Mouse (Mus musculus) bone marrow, adult 2 months (tissue): ENCODE measurements at regions not wholly inside any gene's neighbourhood (a gene's known extent, or its start where the extent isn't known, plus 50 kb on each side); places are given as distances from the start of the nearest gene placed in this dataset.

Experiments
- H3K27ac ChIP-seq: fragments of 200-500 bp; 2 replicates; pipeline ENCODE4 v1.5.1; 2012; ENCODE audit warnings: low read depth, mild to moderate bottlenecking, control low read depth, inconsistent platforms, low read length; ENCODE audit not compliant: control insufficient read depth, poor library complexity, insufficient read depth
- H3K4me1 ChIP-seq: fragments of 200-500 bp; 2 replicates; pipeline ENCODE4 v1.6.1; 2011; ENCODE audit warnings: low read length; ENCODE audit not compliant: control insufficient read depth, insufficient read depth
- H3K4me3 ChIP-seq: fragments of 200-500 bp; replicated peaks from 2 replicates; pipeline ENCODE3; 2011; ENCODE audit warnings: mild to moderate bottlenecking, low read depth, low read length, control low read depth; ENCODE audit not compliant: control insufficient read depth
- CTCF ChIP-seq: fragments of 200-500 bp; IDR thresholded peaks from 2 replicates; pipeline ENCODE4 v1.5.1; 2011; ENCODE audit warnings: low read length, control low read depth; ENCODE audit not compliant: control insufficient read depth, insufficient read depth
- POLR2A ChIP-seq: fragments of 200-500 bp; IDR thresholded peaks from 2 replicates; pipeline ENCODE4 v1.6.1; 2011; ENCODE audit warnings: low read depth, mild to moderate bottlenecking, control low read depth, low read length, borderline replicate concordance; ENCODE audit not compliant: control insufficient read depth
- WGBS: fragments of 180-500 bp; shearing (Covaris S2); methylation state at CpG from one replicate; pipeline ENCODE4 v1.1.7; 2018; 5-methylcytosine and 5-hydroxymethylcytosine counted together

DNA sequence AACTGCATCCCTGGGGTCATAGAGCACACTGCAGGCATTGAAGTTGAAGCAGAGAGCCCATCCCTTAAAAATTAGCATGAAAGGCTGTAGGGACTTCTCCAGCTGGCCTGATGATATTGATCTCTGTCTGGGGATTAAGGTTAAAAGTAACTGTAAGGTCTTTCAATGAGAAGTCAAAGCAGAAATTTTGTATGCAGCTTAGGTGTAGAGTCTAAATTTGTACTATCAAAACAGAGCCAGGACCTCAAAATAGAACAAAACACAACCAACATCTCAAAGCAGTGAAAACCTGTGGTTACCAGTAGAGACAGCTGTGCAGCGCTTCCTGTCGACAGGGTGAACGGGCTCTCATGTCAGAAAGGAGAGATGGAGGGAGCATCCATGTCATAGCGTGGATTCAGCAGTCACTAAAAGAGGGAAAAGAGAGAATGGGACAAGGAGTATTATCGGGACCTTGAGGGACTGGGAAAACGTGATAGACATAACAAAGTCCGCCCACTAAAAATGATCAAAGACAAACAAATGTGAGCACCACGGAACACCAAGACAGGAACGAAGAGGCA lies 57.5 kb upstream of the Dap start:
- no peak overlapping the region for H3K4me3 ChIP-seq
- no peak overlapping the region for H3K27ac ChIP-seq
- TF ChIP-seq CTCF = no peak
- no peak for TF ChIP-seq POLR2A
- H3K4me1 ChIP-seq = no peaks in the 10 kb centered on the region
- 44% methylated on average over 9 of the region's 9 CpGs for WGBS

DNA sequence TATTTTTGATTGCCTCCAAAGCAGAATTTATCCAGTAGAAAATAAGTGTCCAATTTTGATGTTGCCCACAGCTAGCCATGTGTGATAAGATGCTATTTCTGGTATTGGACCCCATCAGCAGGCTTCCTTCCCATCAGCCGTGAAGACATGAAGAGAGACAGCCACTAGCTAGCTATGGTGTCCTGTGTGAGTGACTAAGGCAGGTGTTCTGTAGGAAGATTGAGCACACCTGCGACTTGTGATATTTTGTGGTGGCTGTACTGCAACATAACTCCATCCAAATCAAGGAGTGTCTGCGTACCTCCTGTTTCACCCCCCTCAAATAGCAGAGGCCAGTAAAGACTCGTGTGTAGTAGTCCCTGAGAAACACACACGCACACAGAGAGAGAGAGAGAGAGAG lies 56.6 kb upstream of the Dap start:
- TF ChIP-seq CTCF (no peak), POLR2A (no peak)
- H3K27ac ChIP-seq = no peak overlapping the region
- H3K4me1 ChIP-seq = no peaks in the 10 kb centered on the region
- 72% methylated on average over 5 of the region's 5 CpGs for whole genome bisulfite sequencing
- H3K4me3 ChIP-seq = no peak overlapping the region

DNA sequence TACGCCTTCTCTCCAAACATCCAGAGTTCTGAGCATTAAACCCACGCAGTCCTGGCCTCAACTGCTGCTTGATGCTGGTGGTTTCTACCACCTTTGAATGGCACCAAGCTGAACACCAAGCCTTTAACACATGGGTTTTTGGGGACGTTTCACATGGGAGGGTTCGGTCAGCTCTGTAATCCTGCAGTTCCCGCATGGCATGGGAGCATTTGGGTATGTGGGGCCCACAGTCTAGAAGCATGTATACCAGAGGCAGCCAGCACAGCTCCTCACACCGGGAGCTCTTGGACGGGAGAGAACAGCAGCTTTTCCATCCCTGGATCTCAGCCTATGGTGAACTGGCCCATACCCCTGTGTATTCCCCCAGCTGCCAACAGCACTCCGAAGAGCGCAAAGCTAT lies 55.9 kb upstream of the Dap start:
- no peaks in the 10 kb centered on the region for H3K4me1 ChIP-seq
- H3K27ac ChIP-seq = no peak overlapping the region
- H3K4me3 ChIP-seq = no peak overlapping the region
- TF ChIP-seq POLR2A (no peak), CTCF (no peak)
- 87% methylated on average over 9 of the region's 9 CpGs for WGBS

DNA sequence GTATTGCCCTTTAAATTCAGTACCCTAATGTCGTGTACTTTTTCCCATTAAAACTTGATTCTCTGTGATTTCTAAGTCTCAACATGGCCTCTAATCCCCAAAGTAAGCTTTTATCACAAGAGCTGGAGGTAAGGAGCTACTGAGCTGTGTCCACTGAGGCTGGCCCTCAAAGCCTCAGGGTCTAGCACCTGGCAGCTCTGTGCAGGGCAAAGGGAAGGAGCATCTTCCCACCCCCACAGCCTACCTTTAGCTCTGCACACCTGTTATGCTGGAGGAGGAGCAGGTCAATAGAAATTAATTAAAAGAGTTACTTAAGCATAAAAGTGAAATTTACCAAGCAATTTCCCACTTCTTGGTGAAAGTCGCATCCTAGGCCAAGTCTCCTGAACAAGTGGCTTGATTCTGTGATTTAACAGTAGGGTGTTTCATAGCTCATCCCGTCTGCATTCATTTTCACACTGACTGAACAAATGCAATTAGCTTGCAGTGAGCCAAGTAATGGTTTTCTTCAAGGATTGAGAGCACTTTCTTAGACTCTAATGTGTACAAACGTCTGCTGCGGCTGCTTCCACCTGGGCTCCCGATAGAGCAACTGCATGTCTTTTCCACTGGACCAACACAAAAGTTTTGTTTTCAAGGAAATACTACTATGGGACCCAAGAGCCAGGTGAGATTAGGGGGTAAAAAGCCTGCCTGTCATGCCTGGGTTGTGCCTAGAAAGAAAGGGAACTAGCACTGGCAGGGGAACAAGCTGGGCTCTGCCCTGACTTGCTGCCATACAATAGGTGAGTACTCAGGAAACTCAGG lies 50.6 kb upstream of the Dap start:
- Histone ChIP-seq H3K27ac (no peak overlapping the region), H3K4me3 (no peak overlapping the region), H3K4me1 (no peaks in the 10 kb centered on the region)
- WGBS = 80% methylated on average over 6 of the region's 6 CpGs
- TF ChIP-seq POLR2A (no peak), CTCF (no peak)
